Mouse (Mus musculus) kidney, embryonic 15.5 days (tissue): ENCODE measurements around the gene St6galnac6. TPM values are rescaled to one million over a fixed set of nuclear protein-coding genes. Genes with fewer than 3 reads are reported as not detected.

Experiments
- ATAC-seq: fragments of 200-750 bp; cut with Nextera tagmentation; replicated peaks from 2 replicates; pipeline ENCODE4 v1.8.0; 2017; ENCODE audit warnings: moderate TSS enrichment; ENCODE audit not compliant: low FRiP score
- H3K27ac ChIP-seq: fragments of 300-500 bp; sonication (generic); 2 replicates; pipeline ENCODE4 v1.5.1; 2015; ENCODE audit warnings: mild to moderate bottlenecking, inconsistent platforms
- H3K27me3 ChIP-seq: fragments of 300-500 bp; sonication (generic); 2 replicates; pipeline ENCODE4 v1.6.1; 2015; ENCODE audit warnings: inconsistent platforms
- H3K36me3 ChIP-seq: fragments of 300-500 bp; sonication (generic); 2 replicates; pipeline ENCODE4 v1.6.1; 2015; ENCODE audit warnings: inconsistent platforms
- H3K4me1 ChIP-seq: fragments of 300-500 bp; sonication (generic); 2 replicates; pipeline ENCODE4 v1.6.1; 2015; ENCODE audit warnings: inconsistent platforms
- H3K4me2 ChIP-seq: fragments of 300-500 bp; sonication (generic); 2 replicates; pipeline ENCODE4 v1.6.1; 2015; ENCODE audit warnings: moderate library complexity, mild to moderate bottlenecking, inconsistent platforms
- H3K4me3 ChIP-seq: fragments of 300-500 bp; sonication (generic); replicated peaks from 2 replicates; pipeline ENCODE4 v1.5.1; 2015; ENCODE audit warnings: mild to moderate bottlenecking, inconsistent platforms
- H3K9ac ChIP-seq: fragments of 300-500 bp; sonication (generic); 2 replicates; pipeline ENCODE4 v1.6.1; 2015; ENCODE audit warnings: mild to moderate bottlenecking, inconsistent platforms
- H3K9me3 ChIP-seq: fragments of 300-500 bp; sonication (generic); replicated peaks from 2 replicates; pipeline ENCODE4 v1.6.1; 2016; ENCODE audit warnings: inconsistent platforms
- WGBS: fragments of 180-500 bp; shearing (Covaris S2); methylation state at CpG from one replicate; pipeline ENCODE4 v1.1.7; 2015; ENCODE audit warnings: mixed read lengths; 5-methylcytosine and 5-hydroxymethylcytosine counted together
- polyA plus RNA-seq: library from polyadenylated mRNA; unstranded; fragments of >200 nt; fragmentation: Nextera tagmentation; extraction: Ambion mirVana; gene quantifications from 2 replicates; pipeline ENCODE4 v1.2.1, GENCODE M21; 2015

St6galnac6 gene
- polyA plus RNA-seq, 1 experiment from 2014 or later, result 17.6 TPM

- Histone ChIP-seq H3K9ac (peak overlapping the region; percentile 76), H3K4me3 (peak overlapping the region; percentile 79), H3K9me3 (no peaks in the 10 kb centered on the region), H3K36me3 (peaks cover 5% of the 10 kb centered on the region; the same call in 1 of the 2 replicates), H3K27ac (peak overlapping the region; percentile 84), H3K4me1 (peaks cover 49% of the 10 kb centered on the region), H3K4me2 (peak overlapping the region; percentile 98), H3K27me3 (no peaks in the 10 kb centered on the region)
- peak; percentile 35 for ATAC-seq
- WGBS, result 5% methylated on average over 34 of the region's 34 CpGs
Observed at GRCm38 (mm10) chr2:32607262-32607947, 7.9 kb downstream of the St6galnac6 start.

DNA sequence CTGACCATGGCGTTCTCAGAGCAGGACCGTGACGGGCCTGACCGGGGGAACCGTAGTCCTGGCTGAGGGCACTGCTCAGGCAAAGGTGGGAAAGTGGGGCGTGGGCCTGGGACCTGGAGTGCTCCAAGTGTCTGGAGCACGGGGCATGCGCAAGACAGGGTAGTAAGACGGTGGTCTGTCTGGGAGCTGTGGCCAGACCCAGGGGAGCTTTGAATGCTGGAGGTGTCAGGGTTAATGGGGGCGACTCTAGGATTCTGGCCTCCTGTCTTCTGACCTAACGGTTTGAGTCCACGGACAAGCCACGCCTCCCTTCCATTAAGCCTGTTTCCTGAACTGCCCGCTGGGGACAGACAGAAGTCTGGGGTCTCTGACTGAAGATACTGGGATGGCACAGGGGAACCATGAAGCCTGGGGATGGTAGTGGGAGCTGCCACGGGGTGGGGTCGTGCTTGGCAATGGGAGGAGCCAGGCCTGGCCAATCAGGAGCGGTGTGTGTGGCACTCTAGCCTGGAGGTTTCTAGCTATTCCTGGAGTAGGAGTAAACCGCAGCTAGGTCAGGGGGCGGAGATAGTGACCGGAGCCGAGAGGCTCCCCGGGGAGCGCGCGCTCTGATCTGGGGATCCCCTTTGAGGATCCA is 8.8 kb downstream of the St6galnac6 start:
- Histone ChIP-seq H3K4me1 (peaks cover 46% of the 10 kb centered on the region), H3K27ac (peak overlapping the region; percentile 84), H3K27me3 (no peaks in the 10 kb centered on the region), H3K9me3 (no peaks in the 10 kb centered on the region), H3K4me3 (peak overlapping the region; percentile 79), H3K36me3 (peaks cover 13% of the 10 kb centered on the region), H3K9ac (0 out of 2 replicates have a peak overlapping the region, but pooled peaks have one; percentile 11), H3K4me2 (peak overlapping the region; percentile 98)
- peak; percentile 61 for ATAC-seq
- 5% methylated on average over 25 of the region's 25 CpGs for WGBS

DNA sequence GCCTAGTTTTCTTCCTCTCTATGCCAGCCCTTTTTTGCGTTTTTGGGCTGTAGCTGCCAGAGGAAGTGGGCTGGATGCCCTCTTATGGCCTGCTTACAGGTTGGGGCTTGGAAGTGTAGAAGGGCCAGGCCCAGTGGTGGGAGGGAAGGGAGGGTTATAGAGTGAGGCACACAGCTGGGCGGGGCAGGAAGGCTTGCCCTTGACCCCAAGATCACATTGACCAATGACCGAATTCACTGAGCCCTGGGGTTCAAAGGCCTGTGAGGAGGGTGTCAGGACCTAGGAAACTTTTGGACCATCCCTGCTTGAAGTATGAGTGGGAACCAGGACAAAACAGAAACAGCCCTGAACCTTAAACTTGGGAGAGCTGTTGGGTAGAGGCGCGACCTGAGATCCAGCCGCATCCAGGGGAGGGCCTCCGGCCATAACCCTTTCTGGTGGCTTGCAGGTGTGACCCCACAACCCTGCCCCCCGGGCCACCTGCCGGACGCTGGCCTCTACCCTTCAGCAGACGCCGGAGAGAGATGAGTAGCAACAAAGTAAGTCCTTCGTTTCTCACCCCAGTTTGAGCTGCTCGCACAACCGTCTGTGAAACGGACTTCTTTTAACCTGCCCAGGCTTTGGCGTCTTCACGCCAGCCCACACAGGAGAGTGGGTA is 9.4 kb downstream of the St6galnac6 start:
- 39% methylated on average over 18 of the region's 18 CpGs for WGBS
- Histone ChIP-seq H3K27ac (peak overlapping the region; percentile 84), H3K36me3 (peaks cover 16% of the 10 kb centered on the region), H3K4me1 (peaks cover 46% of the 10 kb centered on the region), H3K9me3 (no peaks in the 10 kb centered on the region), H3K4me3 (peak overlapping the region; percentile 79), H3K4me2 (peak overlapping the region; percentile 98), H3K9ac (0 out of 2 replicates have a peak overlapping the region, but pooled peaks have one; percentile 11), H3K27me3 (no peaks in the 10 kb centered on the region)
- ATAC-seq, result peak; percentile 21; the same call in 1 of the 2 replicates

DNA sequence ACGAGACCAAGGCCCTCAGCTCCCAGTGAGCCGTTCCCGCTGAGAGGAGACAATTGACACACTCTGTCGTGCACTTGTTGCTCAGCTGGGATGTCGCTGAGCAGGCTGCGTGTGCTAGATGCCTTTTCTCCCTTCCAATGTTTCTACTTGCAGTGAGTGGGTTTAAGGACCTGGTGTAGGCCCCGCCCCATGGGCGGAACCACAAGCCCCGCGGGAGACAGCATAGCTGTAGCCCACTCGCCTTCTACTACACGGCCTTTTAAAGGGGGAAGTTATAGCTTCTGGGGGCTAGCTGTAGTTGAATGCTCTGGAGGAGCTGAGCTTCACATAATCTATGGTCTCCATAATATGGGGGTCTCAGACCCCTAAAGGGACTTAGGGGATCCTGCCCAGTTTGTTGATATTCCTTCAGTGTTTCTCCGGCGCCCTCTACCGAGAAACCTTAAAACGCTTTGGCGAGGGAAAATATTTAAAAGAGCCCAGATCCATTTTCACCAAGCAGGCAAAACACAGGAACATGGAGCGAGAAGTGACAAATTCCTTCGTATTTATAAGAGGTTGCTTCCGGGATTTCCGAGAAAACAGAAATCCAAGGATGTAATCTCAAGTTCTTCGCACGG is 11.2 kb downstream of the St6galnac6 start:
- H3K36me3 ChIP-seq, result peaks cover 28% of the 10 kb centered on the region
- peak overlapping the region; percentile 70 for H3K4me2 ChIP-seq
- H3K9ac ChIP-seq, result no peak overlapping the region; the same call in 1 of the 2 replicates
- H3K9me3 ChIP-seq, result no peaks in the 10 kb centered on the region
- ATAC-seq, result no peak
- H3K27ac ChIP-seq, result peak overlapping the region; percentile 30
- H3K4me1 ChIP-seq, result peaks cover 46% of the 10 kb centered on the region
- 17% methylated on average over 23 of the region's 23 CpGs for WGBS
- H3K27me3 ChIP-seq, result no peaks in the 10 kb centered on the region
- peak overlapping the region; percentile 49 for H3K4me3 ChIP-seq

GRCm38 (mm10) chr2:32612274-32612673 is 12.8 kb downstream of the St6galnac6 start:
- peaks cover 41% of the 10 kb centered on the region for H3K36me3 ChIP-seq
- no peak overlapping the region for H3K27ac ChIP-seq
- peaks cover 36% of the 10 kb centered on the region for H3K4me1 ChIP-seq
- ATAC-seq, result no peak
- H3K9me3 ChIP-seq, result 0 out of 2 replicates have a peak, but pooled peaks cover under 1% of the 10 kb centered on the region
- H3K27me3 ChIP-seq, result no peaks in the 10 kb centered on the region
- 75% methylated on average over 26 of the region's 26 CpGs for WGBS
- H3K4me3 ChIP-seq, result no peak overlapping the region
- no peak overlapping the region for H3K9ac ChIP-seq
- H3K4me2 ChIP-seq, result no peak overlapping the region

DNA sequence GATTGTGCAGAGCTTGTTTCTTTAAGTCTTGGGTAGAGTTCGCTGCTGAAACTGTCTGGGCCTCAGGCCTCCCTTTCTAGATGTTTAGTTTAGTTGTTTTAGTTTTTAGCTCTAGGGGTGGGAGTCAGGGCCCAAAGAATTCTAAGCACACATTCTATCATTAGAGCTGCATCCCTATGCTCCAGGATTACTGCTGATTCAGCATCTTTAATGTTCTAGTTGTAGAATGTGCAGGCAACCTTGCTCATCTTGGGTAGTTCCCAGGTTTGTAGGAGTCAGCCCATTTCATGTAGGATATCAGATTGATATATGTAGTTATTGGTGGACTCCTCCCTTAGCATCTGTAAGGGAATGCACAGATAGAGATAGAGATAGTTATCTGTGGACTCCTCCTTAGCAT is 17.6 kb downstream of the St6galnac6 start:
- no peak for ATAC-seq
- H3K9ac ChIP-seq, result no peak overlapping the region
- 95% methylated on average over 1 of the region's 1 CpGs for WGBS
- H3K9me3 ChIP-seq, result peaks cover 4% of the 10 kb centered on the region; the same call in 1 of the 2 replicates
- no peak overlapping the region for H3K4me2 ChIP-seq
- peaks cover 48% of the 10 kb centered on the region for H3K36me3 ChIP-seq
- H3K27me3 ChIP-seq, result no peaks in the 10 kb centered on the region
- no peak overlapping the region for H3K27ac ChIP-seq
- H3K4me3 ChIP-seq, result no peak overlapping the region
- H3K4me1 ChIP-seq, result peaks cover 42% of the 10 kb centered on the region

- no peak overlapping the region for H3K4me3 ChIP-seq
- peaks cover 44% of the 10 kb centered on the region for H3K4me1 ChIP-seq
- no peak overlapping the region for H3K27ac ChIP-seq
- ATAC-seq, result no peak
- no peak overlapping the region for H3K4me2 ChIP-seq
- no peaks in the 10 kb centered on the region for H3K27me3 ChIP-seq
- peaks cover 4% of the 10 kb centered on the region; the same call in 1 of the 2 replicates for H3K9me3 ChIP-seq
- 93% methylated on average over 4 of the region's 4 CpGs for WGBS
- peaks cover 43% of the 10 kb centered on the region for H3K36me3 ChIP-seq
- H3K9ac ChIP-seq, result no peak overlapping the region
Observed at GRCm38 (mm10) chr2:32617601-32618000, 18.1 kb downstream of the St6galnac6 start.

- H3K4me1 ChIP-seq, result peaks cover 44% of the 10 kb centered on the region
- WGBS, result 60% methylated on average over 9 of the region's 9 CpGs
- no peak for ATAC-seq
- no peak overlapping the region for H3K9ac ChIP-seq
- peaks cover 40% of the 10 kb centered on the region for H3K36me3 ChIP-seq
- no peak overlapping the region for H3K4me3 ChIP-seq
- H3K9me3 ChIP-seq, result peaks cover 4% of the 10 kb centered on the region; the same call in 1 of the 2 replicates
- H3K27me3 ChIP-seq, result no peaks in the 10 kb centered on the region
- no peak overlapping the region for H3K4me2 ChIP-seq
- H3K27ac ChIP-seq, result no peak overlapping the region
Observed at GRCm38 (mm10) chr2:32618051-32618450, 18.5 kb downstream of the St6galnac6 start.

- Histone ChIP-seq H3K36me3 (peaks cover 21% of the 10 kb centered on the region), H3K9ac (0 out of 2 replicates have a peak overlapping the region, but pooled peaks have one; percentile 15), H3K9me3 (peaks cover 4% of the 10 kb centered on the region; the same call in 1 of the 2 replicates), H3K4me2 (peak overlapping the region; percentile 34; the same call in 1 of the 2 replicates), H3K27me3 (no peaks in the 10 kb centered on the region), H3K4me1 (peaks cover 64% of the 10 kb centered on the region), H3K27ac (peak overlapping the region; percentile 92), H3K4me3 (no peak overlapping the region)
- WGBS, result 9% methylated on average over 4 of the region's 4 CpGs
- ATAC-seq, result peak; percentile 65
Observed at GRCm38 (mm10) chr2:32620682-32621516, 21.4 kb downstream of the St6galnac6 start.

GRCm38 (mm10) chr2:32621517-32621859 is 22.0 kb downstream of the St6galnac6 start, which contains the start of gene Ak1:
Ak1 (plus strand) TSS chr2:32621758.
- WGBS, result 20% methylated on average over 7 of the region's 7 CpGs
- Histone ChIP-seq H3K4me3 (no peak within 1 kb of the TSS), H3K4me2 (peak within 1 kb of the TSS; percentile 34), H3K27ac (peak within 1 kb of the TSS; percentile 92), H3K27me3 (no peaks in the 10 kb centered on the region), H3K9ac (0 out of 2 replicates have a peak within 1 kb of the TSS, but pooled peaks have one; percentile 15), H3K36me3 (peaks cover 16% of the 10 kb centered on the region), H3K9me3 (peaks cover 4% of the 10 kb centered on the region; the same call in 1 of the 2 replicates), H3K4me1 (peaks cover 69% of the 10 kb centered on the region)
- 0 out of 2 replicates have a peak, but pooled peaks have one; percentile 4 for ATAC-seq
